Mouse (Mus musculus): ENCODE results near the gene Kiss1. TPM values are rescaled to one million over a fixed set of nuclear protein-coding genes. Genes with fewer than 3 reads are reported as not detected.

Kiss1 gene
- total and polyA plus RNA-seq, 2 experiments from 2014 or later, result not detected

- no peak for TF ChIP-seq EP300 (IDR thresholded peaks at IDR 0.05; ENCODE audit: low read depth)
- no peak for TF ChIP-seq CTCF (IDR thresholded peaks at IDR 0.05; ENCODE audit: low read depth)
- no peak overlapping the region for H3K9ac ChIP-seq (replicated peaks; ENCODE audit: low read depth, low read length)
- H3K27me3 ChIP-seq (ENCODE audit: control insufficient read depth, insufficient read depth, low read length), result peaks cover 18% of the 10 kb centered on the region; the same call in 1 of the 2 replicates
- no peak overlapping the region for H3K27ac ChIP-seq (ENCODE audit: low read depth)
- no peak for DNase-seq (ENCODE audit: low spot score)
- WGBS, result 45% methylated on average over 9 of the region's 9 CpGs
- H3K4me1 ChIP-seq (ENCODE audit: control insufficient read depth, insufficient read depth), result no peaks in the 10 kb centered on the region
- ATAC-seq (ENCODE audit: insufficient read depth, low read depth), result no peak
- no peaks in the 10 kb centered on the region for H3K9me3 ChIP-seq (replicated peaks; ENCODE audit: control insufficient read depth, low read length)
- H3K4me3 ChIP-seq (ENCODE audit: low read depth, low read length), result no peak overlapping the region
- no peaks in the 10 kb centered on the region for H3K36me3 ChIP-seq (replicated peaks; ENCODE audit: control insufficient read depth, insufficient read depth, low read length)
- no peak overlapping the region for H3K4me2 ChIP-seq (ENCODE audit: low read depth, low read length)
Observed at GRCm38 (mm10) chr1:133351762-133352161, 30.1 kb downstream of the Kiss1 start.

- Histone ChIP-seq H3K27ac (ENCODE audit: low read depth) (no peak overlapping the region), H3K27me3 (ENCODE audit: control insufficient read depth, insufficient read depth, low read length) (peaks cover 18% of the 10 kb centered on the region; the same call in 1 of the 2 replicates), H3K4me3 (ENCODE audit: low read depth, low read length) (no peak overlapping the region), H3K9me3 (replicated peaks; ENCODE audit: control insufficient read depth, low read length) (no peaks in the 10 kb centered on the region), H3K4me1 (ENCODE audit: control insufficient read depth, insufficient read depth) (no peaks in the 10 kb centered on the region), H3K4me2 (ENCODE audit: low read depth, low read length) (no peak overlapping the region), H3K36me3 (replicated peaks; ENCODE audit: control insufficient read depth, insufficient read depth, low read length) (no peaks in the 10 kb centered on the region), H3K9ac (replicated peaks; ENCODE audit: low read depth, low read length) (no peak overlapping the region)
- no peak for TF ChIP-seq EP300 (IDR thresholded peaks at IDR 0.05; ENCODE audit: low read depth)
- TF ChIP-seq CTCF (IDR thresholded peaks at IDR 0.05; ENCODE audit: low read depth), result peak; percentile 97
- 42% methylated on average over 12 of the region's 12 CpGs for WGBS
- peak; percentile 26 for DNase-seq (ENCODE audit: low spot score)
- peak; percentile 64; the same call in 1 of the 2 replicates for ATAC-seq (ENCODE audit: insufficient read depth, low read depth)
Observed at GRCm38 (mm10) chr1:133353371-133353809, 31.7 kb downstream of the Kiss1 start.

- no peak for ATAC-seq (ENCODE audit: insufficient read depth, low read depth)
- WGBS, result 55% methylated on average over 5 of the region's 5 CpGs
- peaks cover 21% of the 10 kb centered on the region; the same call in 1 of the 2 replicates for H3K27me3 ChIP-seq (ENCODE audit: control insufficient read depth, insufficient read depth, low read length)
Observed at GRCm38 (mm10) chr1:133355469-133355868, 33.8 kb downstream of the Kiss1 start.

GRCm38 (mm10) chr1:133355912-133356311 lies 34.2 kb downstream of the Kiss1 start:
- DNase-seq (ENCODE audit: low spot score) (no peak), ATAC-seq (ENCODE audit: insufficient read depth, low read depth) (no peak)
- Histone ChIP-seq H3K27ac (ENCODE audit: low read depth) (no peak overlapping the region), H3K36me3 (replicated peaks; ENCODE audit: control insufficient read depth, insufficient read depth, low read length) (no peaks in the 10 kb centered on the region), H3K4me2 (ENCODE audit: low read depth, low read length) (no peak overlapping the region), H3K4me3 (ENCODE audit: low read depth, low read length) (no peak overlapping the region), H3K27me3 (ENCODE audit: control insufficient read depth, insufficient read depth, low read length) (peaks cover 21% of the 10 kb centered on the region; the same call in 1 of the 2 replicates), H3K9me3 (replicated peaks; ENCODE audit: control insufficient read depth, low read length) (no peaks in the 10 kb centered on the region), H3K9ac (replicated peaks; ENCODE audit: low read depth, low read length) (no peak overlapping the region), H3K4me1 (ENCODE audit: control insufficient read depth, insufficient read depth) (no peaks in the 10 kb centered on the region)
- TF ChIP-seq EP300 (IDR thresholded peaks at IDR 0.05; ENCODE audit: low read depth) (no peak), CTCF (IDR thresholded peaks at IDR 0.05; ENCODE audit: low read depth) (no peak)
- whole genome bisulfite sequencing, result 40% methylated on average over 15 of the region's 15 CpGs

More at GRCm38 (mm10) chr1:133355469-133355868, 33.8 kb downstream of the Kiss1 start:
- Histone ChIP-seq H3K4me2 (ENCODE audit: low read depth, low read length) (no peak overlapping the region), H3K4me1 (ENCODE audit: control insufficient read depth, insufficient read depth) (no peaks in the 10 kb centered on the region), H3K27ac (ENCODE audit: low read depth) (no peak overlapping the region), H3K9me3 (replicated peaks; ENCODE audit: control insufficient read depth, low read length) (no peaks in the 10 kb centered on the region), H3K4me3 (ENCODE audit: low read depth, low read length) (no peak overlapping the region), H3K9ac (replicated peaks; ENCODE audit: low read depth, low read length) (no peak overlapping the region), H3K36me3 (replicated peaks; ENCODE audit: control insufficient read depth, insufficient read depth, low read length) (no peaks in the 10 kb centered on the region)
- no peak for DNase-seq (ENCODE audit: low spot score)
- no peak for TF ChIP-seq CTCF (IDR thresholded peaks at IDR 0.05; ENCODE audit: low read depth)
- TF ChIP-seq EP300 (IDR thresholded peaks at IDR 0.05; ENCODE audit: low read depth), result no peak

- peaks cover 21% of the 10 kb centered on the region; the same call in 1 of the 2 replicates for H3K27me3 ChIP-seq (ENCODE audit: control insufficient read depth, insufficient read depth, low read length)
Observed at GRCm38 (mm10) chr1:133356330-133356729, 34.7 kb downstream of the Kiss1 start.

GRCm38 (mm10) chr1:133361006-133361405 lies 39.3 kb downstream of the Kiss1 start:
- DNase-seq (ENCODE audit: low spot score) (no peak), ATAC-seq (ENCODE audit: insufficient read depth, low read depth) (no peak)
- TF ChIP-seq EP300 (IDR thresholded peaks at IDR 0.05; ENCODE audit: low read depth) (no peak), CTCF (IDR thresholded peaks at IDR 0.05; ENCODE audit: low read depth) (no peak)
- no peak overlapping the region for H3K9ac ChIP-seq (replicated peaks; ENCODE audit: low read depth, low read length)
- H3K27ac ChIP-seq (ENCODE audit: low read depth), result no peak overlapping the region
- no peak overlapping the region for H3K4me3 ChIP-seq (ENCODE audit: low read depth, low read length)
- H3K27me3 ChIP-seq (ENCODE audit: control insufficient read depth, insufficient read depth, low read length), result peaks cover 31% of the 10 kb centered on the region
- H3K9me3 ChIP-seq (replicated peaks; ENCODE audit: control insufficient read depth, low read length), result no peaks in the 10 kb centered on the region
- 89% methylated on average over 6 of the region's 6 CpGs for WGBS
- H3K4me1 ChIP-seq (ENCODE audit: control insufficient read depth, insufficient read depth), result peaks cover 18% of the 10 kb centered on the region
- H3K4me2 ChIP-seq (ENCODE audit: low read depth, low read length), result no peak overlapping the region
- no peaks in the 10 kb centered on the region for H3K36me3 ChIP-seq (replicated peaks; ENCODE audit: control insufficient read depth, insufficient read depth, low read length)

More at GRCm38 (mm10) chr1:133356330-133356729, 34.7 kb downstream of the Kiss1 start:
- 72% methylated on average over 8 of the region's 8 CpGs for WGBS
- TF ChIP-seq EP300 (IDR thresholded peaks at IDR 0.05; ENCODE audit: low read depth), result no peak
- TF ChIP-seq CTCF (IDR thresholded peaks at IDR 0.05; ENCODE audit: low read depth), result no peak
- Histone ChIP-seq H3K9ac (replicated peaks; ENCODE audit: low read depth, low read length) (no peak overlapping the region), H3K4me3 (ENCODE audit: low read depth, low read length) (no peak overlapping the region), H3K27ac (ENCODE audit: low read depth) (no peak overlapping the region), H3K36me3 (replicated peaks; ENCODE audit: control insufficient read depth, insufficient read depth, low read length) (no peaks in the 10 kb centered on the region), H3K4me1 (ENCODE audit: control insufficient read depth, insufficient read depth) (no peaks in the 10 kb centered on the region), H3K4me2 (ENCODE audit: low read depth, low read length) (no peak overlapping the region), H3K9me3 (replicated peaks; ENCODE audit: control insufficient read depth, low read length) (no peaks in the 10 kb centered on the region)
- DNase-seq (ENCODE audit: low spot score) (no peak), ATAC-seq (ENCODE audit: insufficient read depth, low read depth) (no peak)
